Mouse (Mus musculus): Measurements from ENCODE around the gene Yif1a.
A peak's percentile ranks its signal among the peaks of the same experiment; 100 is the strongest.

DNA sequence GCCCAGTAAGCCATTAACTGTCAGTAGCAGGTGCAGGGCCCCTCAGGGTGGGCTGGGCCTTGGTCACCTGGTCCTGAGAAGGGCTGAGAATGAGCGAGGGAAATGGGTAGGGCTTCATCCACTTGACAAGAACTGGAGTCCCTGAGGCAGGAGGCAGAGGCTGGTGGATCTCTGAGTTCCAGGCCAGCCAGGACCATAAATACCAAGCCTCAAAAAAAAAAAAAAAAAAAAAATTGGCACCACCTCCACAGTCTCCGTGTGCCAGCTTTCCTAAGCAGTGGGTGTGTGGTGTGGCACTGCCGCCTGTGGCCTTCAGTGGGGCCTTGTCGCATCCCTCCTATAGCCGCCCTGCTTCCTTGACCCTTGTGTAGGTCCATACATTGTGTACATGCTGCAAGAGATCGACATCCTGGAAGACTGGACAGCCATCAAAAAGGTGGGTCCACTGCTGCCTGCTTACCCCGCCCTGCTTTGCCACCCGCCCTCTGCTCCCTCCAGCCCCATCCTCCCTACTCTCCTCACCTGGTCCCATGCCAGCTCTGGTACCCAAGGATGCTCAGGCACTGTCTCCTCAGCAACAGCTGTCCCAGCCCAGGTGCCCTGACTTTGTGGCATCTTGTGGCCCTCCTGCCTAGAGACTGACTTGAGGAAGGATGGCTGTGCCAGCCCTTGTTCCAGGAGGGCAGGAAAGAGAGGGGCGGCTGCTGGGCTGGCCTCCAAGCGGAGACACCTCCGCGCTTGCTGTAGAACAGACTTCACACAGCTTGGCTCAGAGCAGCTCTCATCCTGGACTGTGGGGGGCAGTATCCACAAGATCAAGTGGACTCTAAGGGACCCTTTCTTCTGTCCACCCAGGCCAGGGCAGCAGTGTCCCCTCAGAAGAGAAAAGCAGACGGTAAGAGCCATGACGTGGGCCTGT is 39.9 kb upstream of the Yif1a start:
- no peak for TF ChIP-seq POLR2A (IDR thresholded peaks at IDR 0.05; ENCODE audit: insufficient read depth, low read length)
- peak; percentile 46 for TF ChIP-seq CTCF (IDR thresholded peaks at IDR 0.05; ENCODE audit: low read depth, low read length)
- no peak for TF ChIP-seq EP300 (IDR thresholded peaks at IDR 0.05; ENCODE audit: insufficient read depth, low read depth, low read length)

Measured in ES-Bruce4 (cell line).